Comparison of ENCODE assay signal across 16 mouse cellular contexts in the genomic region with DNA sequence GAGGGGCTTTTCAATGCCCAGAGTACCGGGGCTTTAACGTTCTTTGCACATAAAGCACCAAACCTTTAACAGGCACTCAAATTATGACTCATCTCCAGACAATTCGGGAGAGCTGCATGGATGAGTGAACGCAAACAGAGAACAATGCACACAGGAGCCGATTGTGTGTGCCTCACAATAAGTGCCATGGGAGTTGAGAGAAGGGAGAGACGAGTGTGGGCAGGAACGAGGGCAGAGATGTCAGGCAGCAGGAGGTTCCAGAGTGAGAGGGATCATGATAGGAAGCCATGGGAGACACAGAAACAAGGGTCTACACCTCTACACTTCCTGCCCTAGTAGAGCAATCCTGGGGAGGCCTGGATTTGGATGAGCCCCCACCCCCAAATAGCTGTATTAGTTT. TPM values are rescaled to one million over a fixed set of nuclear protein-coding genes. Genes with fewer than 3 reads are reported as not detected.
DNase-seq lines count a peak whose midpoint lies in the region; ATAC-seq and TF ChIP-seq lines count a peak whose summit lies in the region.
"Had no signal": no experiment of that assay in that cellular context is flagged by ENCODE, and none has a peak within 500 bp of the region (broad histone marks: within the 10 kb centered on the region; RNA-seq: fewer than 3 reads in every experiment).

No protein-coding gene starts in this region.

- peak; percentile 68 for DNase-seq in heart, embryonic 10.5 days (ENCODE audit: low spot score)
- DNase-seq in heart, adult 2 months: no peak
- no peak for DNase-seq in layer of hippocampus, adult 2 months (ENCODE audit: low spot score in 2 of 2)
- no peak for DNase-seq in layer of hippocampus, adult 9-10 months (ENCODE audit: low spot score)
- DNase-seq in 3T3-L1 (ENCODE audit: low read depth, low spot score): peak; percentile 84
- peak; percentile 24 for DNase-seq in brain, embryonic 14.5 days (ENCODE audit: low read depth)
- DNase-seq in cerebellum, postnatal 36 days: no peak
- DNase-seq: adrenal gland, postnatal 25 days; cerebellum, adult 11 months; forebrain, postnatal 0 days; thymus, postnatal 4 days had no signal

- peaks cover 13% of the 10 kb centered on the region for H3K4me1 ChIP-seq in heart, embryonic 10.5 days
- peaks cover 4% of the 10 kb centered on the region for H3K4me1 ChIP-seq in heart, adult 2 months (ENCODE audit: control insufficient read depth, insufficient read depth, low read length)

- no peak overlapping the region for H3K27ac ChIP-seq in heart, embryonic 10.5 days
- no peak overlapping the region for H3K27ac ChIP-seq in heart, adult 2 months
- peak overlapping the region; percentile 78 for H3K27ac ChIP-seq in layer of hippocampus, adult 2 months
- H3K27ac ChIP-seq: limb, embryonic 15.5 days; midbrain, embryonic 15.5 days; stomach, embryonic 15.5 days had no signal

- TF ChIP-seq CTCF in heart, adult 2 months (IDR thresholded peaks at IDR 0.05): no peak
- TF ChIP-seq CTCF in layer of hippocampus, adult 2 months (conservative IDR thresholded peaks at IDR 0.05): no peak
- no peak for TF ChIP-seq CTCF in brain, embryonic 14.5 days (IDR thresholded peaks at IDR 0.05; ENCODE audit: borderline replicate concordance, extremely low read depth, insufficient read depth, insufficient read length)

- no peak for TF ChIP-seq EP300 in heart, adult 2 months (IDR thresholded peaks at IDR 0.05; ENCODE audit: insufficient read depth, low read depth, low read length)

- intact Hi-C loops in heart, adult 2 months (cut with DNase I): no loop called here

- H3K9ac ChIP-seq in heart, adult 2 months (ENCODE audit: low read depth, low read length): no peak overlapping the region
- H3K9ac ChIP-seq: forebrain, postnatal 0 days; limb, embryonic 15.5 days; midbrain, embryonic 15.5 days; stomach, embryonic 15.5 days had no signal

- no peaks in the 10 kb centered on the region for H3K27me3 ChIP-seq in heart, embryonic 10.5 days (ENCODE audit: insufficient read depth, poor library complexity, severe bottlenecking)
- H3K27me3 ChIP-seq in heart, adult 2 months (ENCODE audit: control insufficient read depth, insufficient read depth, low read length): no peaks in the 10 kb centered on the region
- H3K27me3 ChIP-seq: limb, embryonic 15.5 days; midbrain, embryonic 15.5 days; stomach, embryonic 15.5 days had no signal

- H3K36me3 ChIP-seq in heart, embryonic 10.5 days: no peaks in the 10 kb centered on the region
- no peaks in the 10 kb centered on the region for H3K36me3 ChIP-seq in heart, adult 2 months (ENCODE audit: control insufficient read depth, insufficient read depth, low read length)
- H3K36me3 ChIP-seq: limb, embryonic 15.5 days; midbrain, embryonic 15.5 days; stomach, embryonic 15.5 days had no signal

- no peaks in the 10 kb centered on the region for H3K9me3 ChIP-seq in heart, embryonic 10.5 days
- H3K9me3 ChIP-seq: limb, embryonic 15.5 days; midbrain, embryonic 15.5 days; stomach, embryonic 15.5 days had no signal

- H3K79me2 ChIP-seq in heart, adult 2 months (replicated peaks; ENCODE audit: control insufficient read depth, insufficient read depth, low read length): no peaks in the 10 kb centered on the region

- WGBS in heart, embryonic 10.5 days: 38% methylated on average over 7 of the region's 7 CpGs
- 42% methylated on average over 7 of the region's 7 CpGs for WGBS in heart, adult 2 months

- no peak for ATAC-seq in megakaryocyte, adult 5-6 weeks (ENCODE audit: poor library complexity, severe bottlenecking)
- ATAC-seq: forebrain, postnatal 0 days; lung, postnatal 0 days had no signal

- TF ChIP-seq POLR2A in heart, adult 2 months (IDR thresholded peaks at IDR 0.05; ENCODE audit: insufficient read depth, low read depth, low read length): no peak
- TF ChIP-seq POLR2A in brain, embryonic 14.5 days (IDR thresholded peaks at IDR 0.05; ENCODE audit: borderline replicate concordance, extremely low read depth, insufficient read depth, insufficient read length, poor library complexity, severe bottlenecking): no peak

- H3K4me3 ChIP-seq in heart, embryonic 10.5 days: no peak overlapping the region
- H3K4me3 ChIP-seq in heart, adult 2 months: no peak overlapping the region
- H3K4me3 ChIP-seq in layer of hippocampus, adult 2 months: no peak overlapping the region
- H3K4me3 ChIP-seq: limb, embryonic 15.5 days; midbrain, embryonic 15.5 days; stomach, embryonic 15.5 days had no signal

RNA-seq across cellular contexts. Expression of gene Ywhaq, which starts 7.2 kb away (rescaled TPM):
- polyA plus RNA-seq in heart, embryonic 10.5 days (2016; fragmentation: Nextera tagmentation; extraction: Ambion mirVana): 634 and 738 TPM in 2 replicates
- 10 to 100 TPM; 65.8 to 74.6 TPM for total RNA-seq in heart, adult 2 months (2021)
- polyA plus RNA-seq in heart, adult 2 months (2012; rRNA removed): 27.7 and 43.2 TPM in 2 replicates
- total RNA-seq in layer of hippocampus, adult 2 months (2021): 100 to 1,000 TPM; 444 to 448 TPM
- 440 and 488 TPM in 2 replicates for polyA plus RNA-seq in brain, embryonic 14.5 days (2012; rRNA removed)
- 265 and 275 TPM in 2 replicates for total RNA-seq in megakaryocyte, adult 5-6 weeks (2015)
- 136 and 156 TPM in 2 replicates for total RNA-seq in megakaryocyte, adult 5-6 weeks (2017)

RNA-seq across cellular contexts. Expression of gene Adam17, which starts 51.3 kb away (rescaled TPM):
- polyA plus RNA-seq in heart, embryonic 10.5 days (2016; fragmentation: Nextera tagmentation; extraction: Ambion mirVana): 36.3 and 38.4 TPM in 2 replicates
- 10 to 100 TPM; 39.2 to 43.8 TPM for total RNA-seq in heart, adult 2 months (2021)
- 27.9 and 81.6 TPM in 2 replicates for polyA plus RNA-seq in heart, adult 2 months (2012; rRNA removed)
- total RNA-seq in layer of hippocampus, adult 2 months (2021): 10 to 100 TPM; 16.9 to 17.0 TPM
- polyA plus RNA-seq in brain, embryonic 14.5 days (2012; rRNA removed): 18.3 and 22.2 TPM in 2 replicates
- total RNA-seq in megakaryocyte, adult 5-6 weeks (2015): 43.5 and 46.9 TPM in 2 replicates
- 73.9 and 77.0 TPM in 2 replicates for total RNA-seq in megakaryocyte, adult 5-6 weeks (2017)

Comparison
In these comparisons a context has a peak if more than half of its experiments do, and no peak if none do; other contexts are left out.
1. DNase-seq: peak in heart, embryonic 10.5 days (single experiment), 3T3-L1 (single experiment) and brain, embryonic 14.5 days (single experiment); none in heart, adult 2 months (0 of 2), layer of hippocampus, adult 2 months (0 of 2), layer of hippocampus, adult 9-10 months (single experiment) and cerebellum, postnatal 36 days (0 of 2).